Mouse (Mus musculus): ENCODE measurements around the gene Tspan15. TPM values are rescaled to one million over a fixed set of nuclear protein-coding genes. Genes with fewer than 3 reads are reported as not detected.

Tspan15 gene
- polyA plus RNA-seq, 1 experiment from 2014 or later = 14.6 TPM

GRCm38 (mm10) chr10:62202574-62202973 lies 28.5 kb downstream of the Tspan15 start:
- Histone ChIP-seq H3K27me3 (ENCODE audit: control insufficient read depth, insufficient read depth, low read length) (no peaks in the 10 kb centered on the region), H3K27ac (no peak overlapping the region), H3K4me3 (replicated peaks; ENCODE audit: low read length) (no peak overlapping the region), H3K4me2 (replicated peaks) (no peak overlapping the region), H3K9ac (no peak overlapping the region), H3K9me3 (ENCODE audit: control insufficient read depth, low read length) (no peaks in the 10 kb centered on the region), H3K36me3 (replicated peaks; ENCODE audit: control insufficient read depth, insufficient read depth) (no peaks in the 10 kb centered on the region), H3K4me1 (replicated peaks; ENCODE audit: control insufficient read depth, insufficient read depth, low read length) (no peaks in the 10 kb centered on the region)
- DNase-seq (ENCODE audit: low spot score) = no peak
- WGBS = 76% methylated on average over 6 of the region's 6 CpGs
- no peak for ATAC-seq (ENCODE audit: low FRiP score)

GRCm38 (mm10) chr10:62198891-62199290 lies 32.2 kb downstream of the Tspan15 start:
- ATAC-seq (ENCODE audit: low FRiP score) (no peak), DNase-seq (ENCODE audit: low spot score) (no peak)
- Histone ChIP-seq H3K9me3 (ENCODE audit: control insufficient read depth, low read length) (no peaks in the 10 kb centered on the region), H3K36me3 (replicated peaks; ENCODE audit: control insufficient read depth, insufficient read depth) (no peaks in the 10 kb centered on the region), H3K4me3 (replicated peaks; ENCODE audit: low read length) (no peak overlapping the region), H3K27me3 (ENCODE audit: control insufficient read depth, insufficient read depth, low read length) (no peaks in the 10 kb centered on the region), H3K9ac (no peak overlapping the region), H3K4me1 (replicated peaks; ENCODE audit: control insufficient read depth, insufficient read depth, low read length) (no peaks in the 10 kb centered on the region), H3K4me2 (replicated peaks) (no peak overlapping the region), H3K27ac (no peak overlapping the region)
- WGBS = 93% methylated on average over 1 of the region's 1 CpGs

DNA sequence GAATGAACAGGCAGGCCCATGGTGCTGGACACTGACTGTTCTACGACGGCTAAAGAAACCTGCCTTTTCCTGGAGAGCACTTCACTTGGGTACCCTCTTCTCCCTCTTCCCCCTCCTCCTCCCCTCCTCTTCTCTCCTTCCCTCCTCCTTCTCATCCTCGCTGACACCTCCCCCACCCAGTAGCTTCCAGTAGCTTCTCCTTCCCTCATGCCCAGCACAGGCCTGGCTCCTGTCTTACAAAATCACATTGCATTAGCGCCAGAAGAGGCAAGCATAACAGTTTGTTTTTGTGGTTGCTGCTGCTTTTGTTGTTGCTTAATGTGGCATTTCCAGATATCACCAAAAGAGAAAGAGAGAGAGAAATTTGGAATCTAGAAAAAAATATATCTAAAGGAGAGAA lies 33.6 kb downstream of the Tspan15 start:
- H3K4me1 ChIP-seq (replicated peaks; ENCODE audit: control insufficient read depth, insufficient read depth, low read length) = no peaks in the 10 kb centered on the region
- no peak overlapping the region for H3K9ac ChIP-seq
- H3K27me3 ChIP-seq (ENCODE audit: control insufficient read depth, insufficient read depth, low read length) = no peaks in the 10 kb centered on the region
- H3K36me3 ChIP-seq (replicated peaks; ENCODE audit: control insufficient read depth, insufficient read depth) = no peaks in the 10 kb centered on the region
- no peaks in the 10 kb centered on the region for H3K9me3 ChIP-seq (ENCODE audit: control insufficient read depth, low read length)
- ATAC-seq (ENCODE audit: low FRiP score) (no peak), DNase-seq (ENCODE audit: low spot score) (no peak)
- H3K4me2 ChIP-seq (replicated peaks) = no peak overlapping the region
- H3K27ac ChIP-seq = no peak overlapping the region
- WGBS = 59% methylated on average over 4 of the region's 4 CpGs
- no peak overlapping the region for H3K4me3 ChIP-seq (replicated peaks; ENCODE audit: low read length)

DNA sequence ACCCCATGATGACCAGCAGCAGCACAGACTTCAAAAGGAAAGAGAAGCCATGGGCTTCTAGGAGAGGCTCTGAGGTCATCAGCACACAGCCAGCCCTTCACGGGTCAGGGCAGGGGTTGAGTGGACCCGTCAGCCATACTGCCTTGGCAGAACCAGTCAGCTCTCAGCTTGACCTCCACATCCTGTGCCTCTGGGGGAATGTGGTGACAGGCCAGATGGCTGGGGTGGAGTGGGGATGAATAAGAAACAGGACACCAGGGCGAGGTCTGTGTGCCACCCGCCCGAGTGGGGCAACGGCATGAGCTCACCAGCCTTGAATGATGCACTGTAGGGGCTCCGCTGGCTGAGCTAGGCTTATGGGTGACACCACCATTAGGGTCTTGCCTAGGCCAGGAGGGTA lies 35.7 kb downstream of the Tspan15 start:
- no peak overlapping the region for H3K4me3 ChIP-seq (replicated peaks; ENCODE audit: low read length)
- H3K27ac ChIP-seq = no peak overlapping the region
- H3K4me1 ChIP-seq (replicated peaks; ENCODE audit: control insufficient read depth, insufficient read depth, low read length) = no peaks in the 10 kb centered on the region
- 59% methylated on average over 7 of the region's 7 CpGs for WGBS
- H3K9ac ChIP-seq = no peak overlapping the region
- ATAC-seq (ENCODE audit: low FRiP score) (no peak), DNase-seq (ENCODE audit: low spot score) (no peak)
- no peaks in the 10 kb centered on the region for H3K36me3 ChIP-seq (replicated peaks; ENCODE audit: control insufficient read depth, insufficient read depth)
- no peak overlapping the region for H3K4me2 ChIP-seq (replicated peaks)
- no peaks in the 10 kb centered on the region for H3K9me3 ChIP-seq (ENCODE audit: control insufficient read depth, low read length)
- no peaks in the 10 kb centered on the region for H3K27me3 ChIP-seq (ENCODE audit: control insufficient read depth, insufficient read depth, low read length)

- Histone ChIP-seq H3K4me1 (replicated peaks; ENCODE audit: control insufficient read depth, insufficient read depth, low read length) (no peaks in the 10 kb centered on the region), H3K27ac (peak overlapping the region; percentile 57), H3K36me3 (replicated peaks; ENCODE audit: control insufficient read depth, insufficient read depth) (no peaks in the 10 kb centered on the region), H3K4me3 (replicated peaks; ENCODE audit: low read length) (no peak overlapping the region), H3K27me3 (ENCODE audit: control insufficient read depth, insufficient read depth, low read length) (no peaks in the 10 kb centered on the region), H3K9me3 (ENCODE audit: control insufficient read depth, low read length) (no peaks in the 10 kb centered on the region), H3K4me2 (replicated peaks) (no peak overlapping the region), H3K9ac (no peak overlapping the region)
- 69% methylated on average over 6 of the region's 6 CpGs for WGBS
- ATAC-seq (ENCODE audit: low FRiP score) = no peak
- no peak for DNase-seq (ENCODE audit: low spot score)
Observed at GRCm38 (mm10) chr10:62194946-62195345, 36.1 kb downstream of the Tspan15 start.

DNA sequence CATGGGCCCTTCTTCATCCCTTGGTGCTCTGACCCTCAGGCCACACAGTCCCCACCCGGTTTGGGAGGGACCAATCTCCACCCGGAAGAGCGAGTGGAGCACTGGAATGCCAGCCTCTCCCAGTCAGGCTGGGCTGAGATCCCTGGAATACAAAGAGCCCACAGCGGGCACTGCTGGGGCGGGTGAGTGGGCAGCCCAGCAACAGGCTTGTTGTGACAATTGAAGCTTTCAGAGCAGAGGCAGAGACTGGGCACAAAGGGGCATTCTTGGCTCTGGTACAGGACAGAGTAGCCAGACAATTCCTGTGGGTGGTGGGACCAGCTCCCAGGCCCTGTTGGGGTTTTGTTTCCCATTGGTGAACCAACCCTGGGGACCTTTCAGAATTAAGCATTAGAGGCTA lies 36.6 kb downstream of the Tspan15 start:
- H3K9me3 ChIP-seq (ENCODE audit: control insufficient read depth, low read length) = no peaks in the 10 kb centered on the region
- no peak overlapping the region for H3K9ac ChIP-seq
- no peak overlapping the region for H3K4me2 ChIP-seq (replicated peaks)
- H3K36me3 ChIP-seq (replicated peaks; ENCODE audit: control insufficient read depth, insufficient read depth) = no peaks in the 10 kb centered on the region
- no peaks in the 10 kb centered on the region for H3K27me3 ChIP-seq (ENCODE audit: control insufficient read depth, insufficient read depth, low read length)
- H3K4me3 ChIP-seq (replicated peaks; ENCODE audit: low read length) = no peak overlapping the region
- peak overlapping the region; percentile 57; the same call in 1 of the 2 replicates for H3K27ac ChIP-seq
- 61% methylated on average over 5 of the region's 5 CpGs for WGBS
- H3K4me1 ChIP-seq (replicated peaks; ENCODE audit: control insufficient read depth, insufficient read depth, low read length) = no peaks in the 10 kb centered on the region
- DNase-seq (ENCODE audit: low spot score) = peak; percentile 71
- peak; percentile 78 for ATAC-seq (ENCODE audit: low FRiP score)

DNA sequence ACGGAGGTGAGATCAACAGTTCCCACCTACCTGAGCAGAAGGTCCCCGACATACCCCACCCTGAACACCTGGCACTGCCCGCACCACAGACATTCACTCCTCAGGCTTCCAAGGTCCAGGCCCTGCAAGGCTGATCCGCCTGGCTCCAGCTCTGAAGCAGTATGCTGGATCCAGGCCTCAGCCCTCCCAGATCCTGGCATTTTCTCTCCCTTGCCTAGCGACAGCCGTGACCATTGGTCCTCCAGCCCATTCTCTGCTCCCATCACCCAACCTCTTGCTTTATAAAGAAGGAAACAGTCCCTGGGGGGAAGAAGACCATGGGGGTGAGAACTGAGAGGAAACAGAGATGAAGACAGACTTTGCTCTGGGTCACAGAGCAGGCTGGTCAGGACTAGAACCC lies 37.0 kb downstream of the Tspan15 start:
- ATAC-seq (ENCODE audit: low FRiP score) = peak; percentile 16; the same call in 1 of the 2 replicates

GRCm38 (mm10) chr10:62192701-62193157 lies 38.3 kb downstream of the Tspan15 start:
- H3K4me2 ChIP-seq (replicated peaks) = no peak overlapping the region
- H3K9me3 ChIP-seq (ENCODE audit: control insufficient read depth, low read length) = no peaks in the 10 kb centered on the region
- H3K4me3 ChIP-seq (replicated peaks; ENCODE audit: low read length) = no peak overlapping the region
- no peak overlapping the region for H3K9ac ChIP-seq
- no peaks in the 10 kb centered on the region for H3K27me3 ChIP-seq (ENCODE audit: control insufficient read depth, insufficient read depth, low read length)
- no peak for ATAC-seq (ENCODE audit: low FRiP score)
- H3K4me1 ChIP-seq (replicated peaks; ENCODE audit: control insufficient read depth, insufficient read depth, low read length) = no peaks in the 10 kb centered on the region
- 54% methylated on average over 9 of the region's 9 CpGs for WGBS
- 0 out of 2 replicates have a peak overlapping the region, but pooled peaks have one; percentile 60 for H3K27ac ChIP-seq
- no peaks in the 10 kb centered on the region for H3K36me3 ChIP-seq (replicated peaks; ENCODE audit: control insufficient read depth, insufficient read depth)
- DNase-seq (ENCODE audit: low spot score) = peak; percentile 34

More for the DNA sequence above, 37.0 kb downstream of the Tspan15 start:
- Histone ChIP-seq H3K4me2 (replicated peaks) (no peak overlapping the region), H3K9me3 (ENCODE audit: control insufficient read depth, low read length) (no peaks in the 10 kb centered on the region), H3K4me1 (replicated peaks; ENCODE audit: control insufficient read depth, insufficient read depth, low read length) (no peaks in the 10 kb centered on the region), H3K4me3 (replicated peaks; ENCODE audit: low read length) (no peak overlapping the region), H3K27me3 (ENCODE audit: control insufficient read depth, insufficient read depth, low read length) (no peaks in the 10 kb centered on the region), H3K27ac (peak overlapping the region; percentile 60; the same call in 1 of the 2 replicates), H3K9ac (no peak overlapping the region), H3K36me3 (replicated peaks; ENCODE audit: control insufficient read depth, insufficient read depth) (no peaks in the 10 kb centered on the region)
- 77% methylated on average over 6 of the region's 6 CpGs for WGBS
- DNase-seq (ENCODE audit: low spot score) = no peak

DNA sequence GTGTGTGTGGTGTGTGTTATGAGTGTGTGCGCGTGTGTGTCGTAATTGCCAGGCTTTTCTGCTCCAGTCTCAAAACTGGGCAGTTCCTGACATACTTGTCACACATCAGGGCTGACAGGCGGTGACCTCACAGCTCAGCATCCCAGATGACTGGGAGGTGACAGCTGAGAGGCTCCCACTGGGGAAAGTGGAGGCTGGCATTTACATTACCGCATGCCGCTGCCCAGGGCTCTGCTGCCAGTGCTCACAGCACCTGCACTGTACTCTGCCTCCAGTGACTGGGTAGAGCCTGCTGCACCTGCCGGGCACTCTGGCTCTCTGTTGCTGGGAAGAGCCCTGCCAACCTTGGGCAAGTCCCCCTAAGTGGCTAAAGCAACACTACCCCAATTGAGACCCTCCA lies 40.2 kb downstream of the Tspan15 start:
- Histone ChIP-seq H3K36me3 (replicated peaks; ENCODE audit: control insufficient read depth, insufficient read depth) (no peaks in the 10 kb centered on the region), H3K27ac (no peak overlapping the region), H3K9ac (no peak overlapping the region), H3K27me3 (ENCODE audit: control insufficient read depth, insufficient read depth, low read length) (no peaks in the 10 kb centered on the region), H3K9me3 (ENCODE audit: control insufficient read depth, low read length) (no peaks in the 10 kb centered on the region), H3K4me3 (replicated peaks; ENCODE audit: low read length) (no peak overlapping the region), H3K4me2 (replicated peaks) (no peak overlapping the region), H3K4me1 (replicated peaks; ENCODE audit: control insufficient read depth, insufficient read depth, low read length) (no peaks in the 10 kb centered on the region)
- ATAC-seq (ENCODE audit: low FRiP score) (no peak), DNase-seq (ENCODE audit: low spot score) (no peak)
- 90% methylated on average over 7 of the region's 7 CpGs for WGBS

GRCm38 (mm10) chr10:62189910-62190309 lies 41.1 kb downstream of the Tspan15 start:
- 82% methylated on average over 4 of the region's 4 CpGs for WGBS
- ATAC-seq (ENCODE audit: low FRiP score) = no peak
- Histone ChIP-seq H3K27me3 (ENCODE audit: control insufficient read depth, insufficient read depth, low read length) (no peaks in the 10 kb centered on the region), H3K4me2 (replicated peaks) (no peak overlapping the region), H3K9me3 (ENCODE audit: control insufficient read depth, low read length) (no peaks in the 10 kb centered on the region), H3K4me3 (replicated peaks; ENCODE audit: low read length) (no peak overlapping the region), H3K27ac (no peak overlapping the region), H3K36me3 (replicated peaks; ENCODE audit: control insufficient read depth, insufficient read depth) (no peaks in the 10 kb centered on the region), H3K4me1 (replicated peaks; ENCODE audit: control insufficient read depth, insufficient read depth, low read length) (no peaks in the 10 kb centered on the region), H3K9ac (no peak overlapping the region)
- DNase-seq (ENCODE audit: low spot score) = no peak
